Mouse (Mus musculus) layer of hippocampus, adult 18-20 months (tissue): ENCODE measurements at regions not wholly inside any gene's neighbourhood (a gene's known extent, or its start where the extent isn't known, plus 50 kb on each side); places are given as distances from the start of the nearest gene placed in this dataset.

Experiments
- DNase-seq, 2 experiments: peaks; one replicate each; pipeline ENCODE4 v3.0.0; 2022; ENCODE audit warnings: low spot score in 2 of 2

- no peak for DNase-seq
Observed at GRCm38 (mm10) chr16:5307761-5308160, 52.0 kb upstream of the Eef2kmt start.

GRCm38 (mm10) chr16:5307249-5307605, 51.4 kb upstream of the Eef2kmt start:
- DNase-seq: no peak

- peak; percentile 75 to 92 for DNase-seq
Observed at GRCm38 (mm10) chr16:5306588-5307248, 50.9 kb upstream of the Eef2kmt start.
